Comparison of ENCODE assay signal across 25 mouse cellular contexts in the genomic region with DNA sequence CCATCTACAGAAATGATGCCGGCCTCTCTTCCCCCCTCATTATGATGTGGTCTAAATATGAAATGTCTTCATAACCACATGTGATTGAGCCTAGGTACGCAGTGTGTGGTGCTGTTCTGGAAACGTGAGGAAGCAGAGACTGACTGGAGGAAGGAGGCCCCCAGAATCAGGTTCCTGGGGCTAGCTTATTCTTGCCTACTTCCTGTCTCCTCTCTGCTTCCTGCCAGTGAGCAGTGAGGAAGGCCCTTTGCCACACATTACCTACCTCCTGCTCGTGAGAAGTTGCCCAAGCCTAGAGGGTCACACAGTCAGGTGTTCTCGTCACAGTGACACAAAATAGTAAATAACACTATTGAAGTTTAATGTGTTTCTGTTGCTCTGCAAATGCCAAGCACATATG. TPM values are rescaled to one million over a fixed set of nuclear protein-coding genes. Genes with fewer than 3 reads are reported as not detected.
A peak's percentile ranks its signal among the peaks of the same experiment; 100 is the strongest.
DNase-seq lines count a peak whose midpoint lies in the region; ATAC-seq and TF ChIP-seq lines count a peak whose summit lies in the region.
"Had no signal": no experiment of that assay in that cellular context is flagged by ENCODE, and none has a peak within 500 bp of the region (broad histone marks: within the 10 kb centered on the region; RNA-seq: fewer than 3 reads in every experiment).

No protein-coding gene starts in this region.

- no peak overlapping the region for H3K4me2 ChIP-seq in heart, postnatal 0 days (ENCODE audit: low read depth, low read length)
- no peak overlapping the region for H3K4me2 ChIP-seq in lung, embryonic 14.5 days
- H3K4me2 ChIP-seq: embryonic facial prominence, embryonic 13.5 days; forebrain, embryonic 12.5 days; hindbrain, embryonic 12.5 days; midbrain, embryonic 11.5 days had no signal

- no peaks in the 10 kb centered on the region for H3K27me3 ChIP-seq in heart, postnatal 0 days (ENCODE audit: control insufficient read depth, insufficient read depth, low read length)
- no peaks in the 10 kb centered on the region for H3K27me3 ChIP-seq in heart, embryonic 10.5 days (ENCODE audit: insufficient read depth, poor library complexity, severe bottlenecking)
- H3K27me3 ChIP-seq in lung, embryonic 14.5 days (ENCODE audit: insufficient read depth, low read length) = no peaks in the 10 kb centered on the region
- H3K27me3 ChIP-seq: embryonic facial prominence, embryonic 13.5 days; forebrain, embryonic 12.5 days; hindbrain, embryonic 12.5 days had no signal

- no peak overlapping the region for H3K4me3 ChIP-seq in heart, postnatal 0 days (ENCODE audit: low read depth, low read length)
- no peak overlapping the region for H3K4me3 ChIP-seq in heart, embryonic 10.5 days
- H3K4me3 ChIP-seq in lung, embryonic 14.5 days (ENCODE audit: low read depth, low read length) = no peak overlapping the region
- H3K4me3 ChIP-seq: embryonic facial prominence, embryonic 13.5 days; erythroblast, embryonic 14.5 days; forebrain, embryonic 12.5 days; hindbrain, embryonic 12.5 days; left cerebral cortex, adult 2 months; limb, embryonic 10.5 days had no signal

- no peak for TF ChIP-seq EP300 in heart, postnatal 0 days (IDR thresholded peaks at IDR 0.05; ENCODE audit: low read depth)

- H3K27ac ChIP-seq in heart, postnatal 0 days (ENCODE audit: low read depth) = peak overlapping the region; percentile 48
- no peak overlapping the region for H3K27ac ChIP-seq in heart, embryonic 10.5 days
- no peak overlapping the region for H3K27ac ChIP-seq in lung, embryonic 14.5 days (ENCODE audit: low read depth)
- H3K27ac ChIP-seq: embryonic facial prominence, embryonic 13.5 days; forebrain, embryonic 12.5 days; hindbrain, embryonic 12.5 days; left cerebral cortex, adult 2 months; limb, embryonic 10.5 days had no signal

- H3K9me3 ChIP-seq in heart, postnatal 0 days (replicated peaks; ENCODE audit: control insufficient read depth, low read length) = no peaks in the 10 kb centered on the region
- H3K9me3 ChIP-seq in heart, embryonic 10.5 days = no peaks in the 10 kb centered on the region
- no peaks in the 10 kb centered on the region for H3K9me3 ChIP-seq in lung, embryonic 14.5 days (ENCODE audit: low read depth, low read length)
- H3K9me3 ChIP-seq: embryonic facial prominence, embryonic 13.5 days; forebrain, embryonic 12.5 days; hindbrain, embryonic 12.5 days; limb, embryonic 10.5 days had no signal

- TF ChIP-seq CTCF in heart, postnatal 0 days (IDR thresholded peaks at IDR 0.05; ENCODE audit: low read depth) = no peak
- no peak for TF ChIP-seq CTCF in lung, embryonic 14.5 days (IDR thresholded peaks at IDR 0.05; ENCODE audit: low read depth)

- DNase-seq in heart, postnatal 0 days (ENCODE audit: low spot score) = no peak
- DNase-seq in heart, embryonic 10.5 days (ENCODE audit: low spot score) = no peak
- DNase-seq in lung, embryonic 14.5 days = no peak
- no peak for DNase-seq in lung, postnatal 10 days
- DNase-seq in left cerebral cortex, postnatal 25 days (ENCODE audit: low spot score in 2 of 2) = no peak
- DNase-seq: adrenal gland, adult 8-10 months; cerebellum, adult 18-20 months; cerebellum, postnatal 25 days; embryo, embryonic 11 days; gastrocnemius, postnatal 10 days; heart, postnatal 10 days; liver; right cerebral cortex, postnatal 14 days had no signal

- intact Hi-C loops in left cerebral cortex, postnatal 25 days (cut with DNase I) = no loop called here

- no peak overlapping the region for H3K9ac ChIP-seq in heart, postnatal 0 days (replicated peaks; ENCODE audit: low read depth, low read length)
- H3K9ac ChIP-seq in lung, embryonic 14.5 days = no peak overlapping the region
- H3K9ac ChIP-seq: embryonic facial prominence, embryonic 13.5 days; forebrain, embryonic 12.5 days; hindbrain, embryonic 12.5 days had no signal

- WGBS in heart, postnatal 0 days = 63% methylated on average over 5 of the region's 5 CpGs
- WGBS in heart, embryonic 10.5 days = 71% methylated on average over 5 of the region's 5 CpGs
- WGBS in lung, embryonic 14.5 days = 68% methylated on average over 5 of the region's 5 CpGs

- no peak for ATAC-seq in heart, postnatal 0 days (ENCODE audit: insufficient read depth, low read depth)
- 0 out of 2 replicates have a peak, but pooled peaks have one; percentile 46 for ATAC-seq in lung, embryonic 14.5 days (ENCODE audit: insufficient read depth)
- ATAC-seq in hematopoietic stem cell, adult 5-6 weeks (replicated peaks in 1 of 2; ENCODE audit: insufficient read depth in 1 of 2, low FRiP score in 2 of 2, low TSS enrichment in 1 of 2, low read depth in 1 of 2, poor library complexity in 2 of 2, severe bottlenecking in 2 of 2) = peak; percentile 84 to 97
- peak; percentile 36; the same call in 1 of the 2 replicates for ATAC-seq in neutrophil, adult 5-6 weeks (ENCODE audit: extremely low read depth, insufficient number of reproducible peaks, low FRiP score, poor library complexity, severe bottlenecking)
- ATAC-seq: activated CD4-positive, CD25-positive, alpha-beta regulatory T cell, adult 4 months; intestine, postnatal 0 days had no signal

- H3K36me3 ChIP-seq in heart, postnatal 0 days (replicated peaks; ENCODE audit: control insufficient read depth, insufficient read depth, low read length) = no peaks in the 10 kb centered on the region
- no peaks in the 10 kb centered on the region for H3K36me3 ChIP-seq in heart, embryonic 10.5 days
- H3K36me3 ChIP-seq in lung, embryonic 14.5 days (ENCODE audit: insufficient read depth) = no peaks in the 10 kb centered on the region
- H3K36me3 ChIP-seq: embryonic facial prominence, embryonic 13.5 days; forebrain, embryonic 12.5 days; hindbrain, embryonic 12.5 days; limb, embryonic 10.5 days had no signal

- H3K4me1 ChIP-seq in heart, postnatal 0 days (ENCODE audit: control insufficient read depth, insufficient read depth) = peaks cover 6% of the 10 kb centered on the region; the same call in 1 of the 2 replicates
- H3K4me1 ChIP-seq in heart, embryonic 10.5 days = no peaks in the 10 kb centered on the region
- no peaks in the 10 kb centered on the region for H3K4me1 ChIP-seq in lung, embryonic 14.5 days (ENCODE audit: insufficient read depth)
- H3K4me1 ChIP-seq: forebrain, embryonic 12.5 days; hindbrain, embryonic 12.5 days had no signal

RNA-seq across cellular contexts. Expression of a gene that starts 14.8 kb away (rescaled TPM):
- total RNA-seq in heart, postnatal 0 days (2014; rRNA removed; ENCODE audit: low replicate concordance) = 9.1 and 10.5 TPM in 2 replicates
- polyA plus RNA-seq in heart, postnatal 0 days (2015; fragmentation: Nextera tagmentation; extraction: Ambion mirVana) = 7.1 and 8.9 TPM in 2 replicates
- polyA plus RNA-seq in heart, embryonic 10.5 days (2016; fragmentation: Nextera tagmentation; extraction: Ambion mirVana) = 2.9 and 3.2 TPM in 2 replicates
- 11.5 and 11.8 TPM in 2 replicates for polyA plus RNA-seq in lung, embryonic 14.5 days (2014; fragmentation: Nextera tagmentation; extraction: Ambion mirVana)
- total RNA-seq in hematopoietic stem cell, adult 5-6 weeks (2017) = 0.05 and 0.50 TPM in 2 replicates
- 0.12 TPM in 1 of 2 replicates, not detected in the other for total RNA-seq in neutrophil, adult 5-6 weeks (2017)
- total RNA-seq in left cerebral cortex, postnatal 25 days (2021) = 1 to 10 TPM; 3.9 to 4.1 TPM
- total RNA-seq: monocyte, adult 5-6 weeks had no signal
- polyA plus RNA-seq: activated CD4-positive, CD25-positive, alpha-beta regulatory T cell, adult 4 months; erythroblast, embryonic 14.5 days had no signal
